Mouse (Mus musculus) neutrophil, adult 5-6 weeks (primary cell): ENCODE results near the gene Phf13. TPM values are rescaled to one million over a fixed set of nuclear protein-coding genes. Genes with fewer than 3 reads are reported as not detected.

Source experiments
- ATAC-seq: fragments of 151-379, 151-347 bp; 2 replicates; pipeline ENCODE4 v1.8.0; 2017; ENCODE audit warnings: mild to moderate bottlenecking, moderate TSS enrichment; ENCODE audit not compliant: insufficient number of reproducible peaks, poor library complexity, low FRiP score, severe bottlenecking; ENCODE audit errors: extremely low read depth
- total RNA-seq: library from RNA; stranded (forward); fragments of 200-1000 nt; gene quantifications from 2 replicates; pipeline ENCODE4 v1.2.3, GENCODE M21; 2017

Gene Phf13
- total RNA-seq, 1 experiment from 2014 or later = 5.0 TPM

GRCm38 (mm10) chr4:151960513-151960854 lies 35.6 kb downstream of the Phf13 start:
- no peak for ATAC-seq

- ATAC-seq = no peak
Observed at GRCm38 (mm10) chr4:151959849-151960512, 36.1 kb downstream of the Phf13 start.

DNA sequence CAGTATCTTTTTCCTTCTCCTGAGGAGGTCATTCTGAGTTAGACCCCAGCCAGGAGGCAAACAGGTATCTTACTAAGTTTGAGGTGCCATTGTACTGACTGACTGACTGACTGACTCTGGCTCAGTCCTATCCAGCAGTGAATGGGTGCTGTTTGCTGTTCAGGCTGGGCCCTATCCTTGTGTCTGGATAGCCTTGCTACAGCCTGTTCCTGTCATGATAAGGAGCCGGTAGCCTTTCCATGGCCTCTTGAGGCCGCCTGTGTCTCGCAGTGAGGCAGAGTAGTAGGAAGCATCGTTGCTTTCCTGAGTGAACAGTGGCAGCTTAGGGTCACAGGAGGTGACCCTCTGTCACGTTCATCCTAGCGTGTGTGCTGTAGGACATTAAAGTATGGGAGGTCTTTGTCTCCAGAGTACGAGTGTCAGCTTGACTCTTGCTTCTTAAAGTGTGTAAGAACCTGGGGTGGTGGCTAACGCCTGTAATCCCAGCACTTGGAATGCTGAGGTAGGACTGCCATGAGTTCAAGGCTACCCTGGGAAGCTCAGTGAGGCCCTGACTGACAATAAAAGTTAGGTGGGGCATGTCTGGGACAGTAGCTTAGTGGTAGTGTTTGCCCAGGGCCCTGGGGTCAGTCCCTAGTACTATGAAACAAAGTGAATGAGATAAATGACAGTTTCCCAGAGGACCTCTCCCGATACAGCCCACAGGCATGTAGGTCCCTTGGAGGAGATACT lies 38.3 kb downstream of the Phf13 start:
- no peak for ATAC-seq

DNA sequence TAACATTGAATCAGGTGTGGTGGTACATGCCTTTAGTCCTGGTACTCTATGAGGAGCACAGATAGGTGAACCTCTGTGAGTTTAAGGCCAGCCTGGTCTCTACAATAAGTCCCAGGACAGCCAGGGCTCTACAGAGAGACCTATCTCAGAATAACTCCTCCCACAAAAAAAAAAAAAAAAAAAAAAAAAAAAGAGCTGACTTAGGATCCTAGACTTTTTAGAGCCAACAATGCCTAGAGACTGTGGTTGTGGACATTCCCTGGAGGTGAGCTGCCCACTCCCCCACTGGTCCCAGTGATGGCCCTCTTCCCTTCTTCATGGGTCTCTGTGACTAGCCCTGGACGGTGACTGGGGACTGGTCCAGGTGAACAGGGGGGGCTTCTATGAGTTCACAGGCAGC lies 40.3 kb downstream of the Phf13 start:
- ATAC-seq = no peak

DNA sequence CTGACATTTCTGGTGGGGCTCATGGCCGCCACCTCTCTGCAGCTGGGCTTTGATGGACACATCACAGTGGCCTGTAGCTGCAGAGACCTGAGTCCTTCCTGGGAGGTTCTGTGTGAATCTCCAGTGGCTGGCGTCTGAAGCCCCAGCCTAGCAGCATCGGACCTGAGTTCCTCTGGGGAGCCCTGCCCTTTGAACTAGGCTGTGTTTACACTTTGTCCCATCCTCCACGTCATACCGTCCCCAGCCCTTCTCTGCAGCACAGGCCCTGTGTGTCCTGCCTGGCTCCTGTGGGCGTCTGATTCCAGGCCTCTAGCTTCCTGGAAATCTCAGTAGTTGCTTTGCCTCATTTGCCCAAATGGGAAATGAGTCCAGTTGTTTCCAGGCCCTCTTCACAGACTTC lies 42.8 kb downstream of the Phf13 start:
- no peak for ATAC-seq

DNA sequence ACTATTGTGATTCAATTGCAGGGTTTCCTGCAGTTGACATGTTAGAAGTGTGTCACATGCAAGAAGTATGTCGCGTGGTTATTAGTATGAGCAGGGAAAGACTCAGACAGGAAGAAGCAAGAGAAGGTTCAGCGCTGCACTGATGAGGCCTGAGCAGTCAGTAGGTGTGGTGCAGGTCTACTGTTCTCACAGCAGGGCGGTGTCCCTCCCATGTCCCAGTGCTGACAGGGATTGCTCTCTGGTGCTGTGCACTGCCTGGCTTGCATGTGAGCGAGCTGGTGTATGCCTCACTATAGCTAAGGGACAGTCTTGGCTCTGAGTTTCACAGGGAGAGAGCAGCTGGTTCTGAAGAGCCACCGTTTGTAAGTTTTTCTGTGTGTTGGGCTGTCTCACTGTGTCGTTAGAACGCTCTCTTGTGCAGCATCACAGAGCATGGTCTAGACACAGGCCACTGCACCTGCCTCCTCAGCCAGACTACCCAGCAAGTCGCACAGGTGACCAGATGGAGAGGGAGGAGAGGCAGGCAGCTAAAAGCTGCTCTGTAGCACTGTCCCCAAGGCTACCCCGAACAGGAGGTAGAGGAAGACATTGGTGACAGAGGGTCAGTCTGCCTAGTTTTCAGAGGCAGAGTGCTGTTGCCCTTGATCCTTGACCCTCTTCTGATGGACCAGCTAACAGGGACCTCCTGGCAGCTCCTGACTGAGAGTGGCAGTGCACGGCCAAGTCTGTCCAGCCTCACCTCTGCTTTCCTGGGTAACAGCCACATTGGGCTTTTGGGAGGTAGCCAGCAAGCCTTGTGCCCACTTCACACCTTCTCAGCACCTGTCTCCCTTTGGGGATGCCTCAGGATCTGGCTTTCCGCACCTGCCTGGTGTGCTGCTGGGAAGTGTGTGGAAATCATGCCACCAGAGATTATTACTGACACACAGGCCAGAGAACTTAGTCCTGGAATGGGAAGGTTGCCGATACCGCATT lies 47.3 kb downstream of the Phf13 start:
- ATAC-seq = no peak

DNA sequence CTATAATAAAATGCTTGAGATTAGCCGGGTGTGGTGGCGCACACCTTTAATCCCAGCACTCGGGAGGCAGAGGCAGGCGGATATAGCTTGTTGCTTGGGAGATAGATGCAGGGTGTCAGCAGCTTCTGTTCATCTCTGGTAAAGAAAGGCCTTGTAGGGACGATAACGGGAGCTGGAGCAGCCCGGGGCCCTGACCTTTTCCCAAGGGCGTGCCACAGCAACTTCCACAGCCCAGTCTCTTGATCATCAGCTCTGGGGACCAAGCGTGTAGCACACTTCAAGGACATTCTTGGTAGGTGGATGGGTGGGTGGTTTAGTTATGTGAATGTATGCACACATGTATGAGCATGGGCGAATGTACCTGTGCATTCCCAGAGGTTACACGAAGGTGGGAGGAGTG lies 49.8 kb downstream of the Phf13 start:
- no peak for ATAC-seq

Other genes starting within 250 kb of the Phf13 start
- 7.4 and 15.6 TPM in 2 replicates for gene Camta1, start 134.4 kb downstream of the Phf13 start, total RNA-seq
- gene Dnajc11, start 62.6 kb downstream of the Phf13 start, total RNA-seq = 45.3 and 55.7 TPM in 2 replicates
- gene Thap3, start 7.3 kb downstream of the Phf13 start, total RNA-seq = 16.2 and 17.5 TPM in 2 replicates
- gene Klhl21, start 12.5 kb upstream of the Phf13 start, total RNA-seq = 6.5 and 8.7 TPM in 2 replicates
- gene Zbtb48, start 31.4 kb upstream of the Phf13 start, total RNA-seq = 19.0 and 20.4 TPM in 2 replicates
- gene Tas1r1, start 42.3 kb upstream of the Phf13 start, total RNA-seq = not detected in 2 replicates
- 23.0 and 23.7 TPM in 2 replicates for gene Nol9, start 43.1 kb upstream of the Phf13 start, total RNA-seq
- 0.81 and 2.5 TPM in 2 replicates for gene Plekhg5, start 76.2 kb upstream of the Phf13 start, total RNA-seq
- gene Tnfrsf25, start 119.7 kb upstream of the Phf13 start, total RNA-seq = 1.8 and 2.3 TPM in 2 replicates
- gene Espn, start 156.1 kb upstream of the Phf13 start, total RNA-seq = 0.12 and 0.23 TPM in 2 replicates
- not detected in 2 replicates for gene Hes2, start 162.6 kb upstream of the Phf13 start, total RNA-seq
- 12.2 and 18.4 TPM in 2 replicates for gene Acot7, start 181.9 kb upstream of the Phf13 start, total RNA-seq